In the genomic region with DNA sequence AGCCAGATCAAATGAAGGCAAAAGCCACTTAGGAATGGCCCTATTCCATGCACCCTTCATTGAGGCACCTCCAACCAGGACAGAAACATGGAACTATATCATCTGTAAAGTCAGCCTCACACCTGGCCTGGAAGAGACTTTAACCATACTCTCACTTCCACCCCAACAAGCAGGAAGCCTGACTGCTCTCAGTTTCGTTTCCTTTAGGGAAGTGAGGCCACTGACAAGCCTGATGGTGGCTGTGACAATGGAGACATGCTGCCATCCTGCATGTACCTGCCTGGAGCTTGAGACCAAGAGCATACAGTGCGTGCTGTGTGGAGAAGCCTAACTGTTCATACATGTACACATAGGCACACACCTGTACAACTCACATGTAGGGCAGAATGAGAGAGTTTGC, we compare ENCODE assay signal across 14 mouse cellular contexts.
"Had no signal": no experiment of that assay in that cellular context is flagged by ENCODE, and none has a peak within 500 bp of the region (broad histone marks: within the 10 kb centered on the region; RNA-seq: fewer than 3 reads in every experiment).

No protein-coding gene starts in this region.

- H3K4me1 ChIP-seq: intestine, embryonic 15.5 days; limb, embryonic 10.5 days; neural tube, embryonic 12.5 days; stomach, embryonic 15.5 days had no signal

- H3K9me3 ChIP-seq: intestine, embryonic 15.5 days; limb, embryonic 10.5 days; liver, embryonic 12.5 days; midbrain, embryonic 15.5 days; neural tube, embryonic 12.5 days; stomach, embryonic 15.5 days had no signal

- H3K9ac ChIP-seq: intestine, embryonic 15.5 days; liver, embryonic 12.5 days; liver, postnatal 0 days; midbrain, embryonic 15.5 days; neural tube, embryonic 12.5 days; stomach, embryonic 15.5 days had no signal

- H3K27me3 ChIP-seq: intestine, embryonic 15.5 days; liver, embryonic 12.5 days; midbrain, embryonic 15.5 days; neural tube, embryonic 12.5 days; stomach, embryonic 15.5 days had no signal

- ATAC-seq: intestine, embryonic 15.5 days; liver, embryonic 12.5 days; liver, postnatal 0 days; midbrain, embryonic 15.5 days had no signal

- H3K4me2 ChIP-seq: intestine, embryonic 15.5 days; liver, embryonic 12.5 days; midbrain, embryonic 11.5 days; midbrain, embryonic 15.5 days; neural tube, embryonic 12.5 days; stomach, embryonic 15.5 days had no signal

- H3K4me3 ChIP-seq: intestine, embryonic 15.5 days; left cerebral cortex, adult 2 months; limb, embryonic 10.5 days; liver, embryonic 12.5 days; midbrain, embryonic 15.5 days; neural tube, embryonic 12.5 days; stomach, embryonic 15.5 days had no signal

- H3K27ac ChIP-seq: intestine, embryonic 15.5 days; left cerebral cortex, adult 2 months; limb, embryonic 10.5 days; midbrain, embryonic 15.5 days; neural tube, embryonic 12.5 days; stomach, embryonic 15.5 days had no signal

- DNase-seq: kidney, adult 18-20 months; kidney, postnatal 14 days; liver, postnatal 0 days; retina, postnatal 1 day; right cerebral cortex, postnatal 4 days; thymus, postnatal 36 days had no signal
